Mouse (Mus musculus) ES-Bruce4 (cell line): ENCODE data around the gene Soat1.

Source experiments
- EP300 ChIP-seq: IDR thresholded peaks from 2 replicates; pipeline ENCODE4 v1.6.1; 2011; ENCODE audit warnings: low read depth, low read length; ENCODE audit not compliant: insufficient read depth
- POLR2A ChIP-seq: IDR thresholded peaks from one replicate; pipeline ENCODE4 v1.8.1; 2011; ENCODE audit warnings: low read length; ENCODE audit not compliant: insufficient read depth

- TF ChIP-seq POLR2A (no peak), EP300 (no peak)
These were observed 13.9 kb upstream of the Soat1 start for GRCm38 (mm10) chr1:156488031-156488430.
